Mouse (Mus musculus) embryonic facial prominence, embryonic 14.5 days (tissue): Measurements from ENCODE around the gene Togaram1. TPM values are rescaled to one million over a fixed set of nuclear protein-coding genes. Genes with fewer than 3 reads are reported as not detected.
A peak's percentile ranks its signal among the peaks of the same experiment; 100 is the strongest.

Source experiments
- ATAC-seq: fragments of 200-750 bp; cut with Nextera tagmentation; 2 replicates; pipeline ENCODE4 v1.8.0; 2017; ENCODE audit warnings: low read depth, moderate number of reproducible peaks, moderate TSS enrichment
- DNase-seq: peaks from one replicate; pipeline ENCODE4 v3.0.0-alpha.2; 2015; ENCODE audit warnings: low spot score
- H3K27ac ChIP-seq: fragments of 300-500 bp; sonication (generic); replicated peaks from 2 replicates; pipeline ENCODE4 v1.5.1; 2014; ENCODE audit warnings: low read depth, mild to moderate bottlenecking, low read length, moderate library complexity
- H3K27me3 ChIP-seq: fragments of 300-500 bp; sonication (generic); replicated peaks from 2 replicates; pipeline ENCODE4 v1.6.1; 2014; ENCODE audit warnings: low read length; ENCODE audit not compliant: control insufficient read depth, insufficient read depth
- H3K36me3 ChIP-seq: fragments of 300-500 bp; sonication (generic); 2 replicates; pipeline ENCODE4 v1.6.1; 2014; ENCODE audit warnings: low read length, mixed read lengths; ENCODE audit not compliant: control insufficient read depth, insufficient read depth
- H3K4me1 ChIP-seq: fragments of 300-500 bp; sonication (generic); 2 replicates; pipeline ENCODE4 v1.6.1; 2014; ENCODE audit warnings: antibody characterized with exemption, low read length; ENCODE audit not compliant: control insufficient read depth, insufficient read depth
- H3K4me2 ChIP-seq: fragments of 300-500 bp; sonication (generic); 2 replicates; pipeline ENCODE4 v1.6.1; 2014; ENCODE audit warnings: low read depth, mild to moderate bottlenecking, low read length, moderate library complexity, mixed read lengths
- H3K4me3 ChIP-seq: fragments of 300-500 bp; sonication (generic); 2 replicates; pipeline ENCODE4 v1.5.1; 2014; ENCODE audit warnings: low read depth, mild to moderate bottlenecking, low read length
- H3K9ac ChIP-seq: fragments of 300-500 bp; sonication (generic); 2 replicates; pipeline ENCODE4 v1.6.1; 2014; ENCODE audit warnings: low read depth, mild to moderate bottlenecking, low read length, moderate library complexity, mixed read lengths
- H3K9me3 ChIP-seq: fragments of 300-500 bp; sonication (generic); 2 replicates; pipeline ENCODE4 v1.6.1; 2016; ENCODE audit warnings: low read length; ENCODE audit not compliant: control insufficient read depth
- WGBS: fragments of 180-500 bp; shearing (Covaris S2); extraction: QIAGEN DNeasy Blood & Tissue Kit; methylation state at CpG from one replicate; pipeline ENCODE4 v1.1.7; 2014; 5-methylcytosine and 5-hydroxymethylcytosine counted together
- polyA plus RNA-seq: library from polyadenylated mRNA; unstranded; fragments of >200 nt; fragmentation: Nextera tagmentation; extraction: Ambion mirVana; gene quantifications from 2 replicates; pipeline ENCODE4 v1.2.1, GENCODE M21; 2014

Togaram1 gene
- polyA plus RNA-seq, result 26.3 and 28.6 TPM in 2 replicates

GRCm38 (mm10) chr12:64965124-64966026 lies at the start of gene Togaram1, which contains the start of gene Klhl28:
Togaram1 (plus strand) TSS chr12:64965804.
Klhl28 (minus strand) TSS chr12:64965534.
- WGBS, result under 1% methylated on average over 40 of the region's 45 CpGs
- Histone ChIP-seq H3K9ac (peak within 1 kb of the TSS; percentile 76), H3K4me2 (peak within 1 kb of the TSS; percentile 89), H3K36me3 (no peaks in the 10 kb centered on the region), H3K9me3 (no peaks in the 10 kb centered on the region), H3K27ac (peak within 1 kb of the TSS; percentile 85), H3K27me3 (no peaks in the 10 kb centered on the region), H3K4me3 (peak within 1 kb of the TSS; percentile 69), H3K4me1 (peaks cover 15% of the 10 kb centered on the region)
- ATAC-seq (peak; percentile 99), DNase-seq (peak; percentile 100)

GRCm38 (mm10) chr12:64916735-64917134 lies 48.9 kb upstream of the Togaram1 start:
- no peak overlapping the region for H3K4me2 ChIP-seq
- H3K4me3 ChIP-seq, result no peak overlapping the region
- H3K9ac ChIP-seq, result no peak overlapping the region
- no peak for ATAC-seq
- no peaks in the 10 kb centered on the region for H3K36me3 ChIP-seq
- no peaks in the 10 kb centered on the region for H3K27me3 ChIP-seq
- no peak for DNase-seq
- H3K27ac ChIP-seq, result no peak overlapping the region
- H3K9me3 ChIP-seq, result no peaks in the 10 kb centered on the region
- H3K4me1 ChIP-seq, result no peaks in the 10 kb centered on the region

- Histone ChIP-seq H3K4me2 (peak within 1 kb of the TSS; percentile 80), H3K4me1 (no peaks in the 10 kb centered on the region), H3K36me3 (0 out of 2 replicates have a peak, but pooled peaks cover 7% of the 10 kb centered on the region), H3K4me3 (peak within 1 kb of the TSS; percentile 86), H3K27ac (peak within 1 kb of the TSS; percentile 71), H3K9ac (peak within 1 kb of the TSS; percentile 84), H3K27me3 (no peaks in the 10 kb centered on the region), H3K9me3 (no peaks in the 10 kb centered on the region)
- DNase-seq (peak; percentile 98), ATAC-seq (peak; percentile 100)
- 1% methylated on average over 21 of the region's 93 CpGs for WGBS
Observed at GRCm38 (mm10) chr12:64917578-64918471, 47.8 kb upstream of the Togaram1 start, which contains the start of gene Gm527. Gm527 (plus strand) TSS chr12:64917906.

GRCm38 (mm10) chr12:64937493-64937892 lies 28.1 kb upstream of the Togaram1 start:
- Histone ChIP-seq H3K4me2 (no peak overlapping the region), H3K4me1 (no peaks in the 10 kb centered on the region), H3K27me3 (no peaks in the 10 kb centered on the region), H3K27ac (no peak overlapping the region), H3K9me3 (no peaks in the 10 kb centered on the region), H3K9ac (no peak overlapping the region), H3K36me3 (peaks cover 6% of the 10 kb centered on the region; the same call in 1 of the 2 replicates), H3K4me3 (no peak overlapping the region)
- DNase-seq (no peak), ATAC-seq (no peak)
- WGBS, result 86% methylated on average over 2 of the region's 2 CpGs

GRCm38 (mm10) chr12:64964560-64964959 lies 1.0 kb upstream of the Togaram1 start:
- ATAC-seq (no peak), DNase-seq (no peak)
- 0 out of 2 replicates have a peak overlapping the region, but pooled peaks have one; percentile 50 for H3K27ac ChIP-seq
- H3K4me3 ChIP-seq, result peak overlapping the region; percentile 69
- H3K36me3 ChIP-seq, result no peaks in the 10 kb centered on the region
- H3K27me3 ChIP-seq, result no peaks in the 10 kb centered on the region
- H3K4me2 ChIP-seq, result peak overlapping the region; percentile 77
- H3K4me1 ChIP-seq, result peaks cover 10% of the 10 kb centered on the region; the same call in 1 of the 2 replicates
- H3K9me3 ChIP-seq, result no peaks in the 10 kb centered on the region
- WGBS, result 19% methylated on average over 4 of the region's 4 CpGs
- peak overlapping the region; percentile 72 for H3K9ac ChIP-seq

- no peaks in the 10 kb centered on the region for H3K27me3 ChIP-seq
- peaks cover 23% of the 10 kb centered on the region for H3K4me1 ChIP-seq
- WGBS, result 0% methylated on average over 29 of the region's 44 CpGs
- peak overlapping the region; percentile 76 for H3K9ac ChIP-seq
- H3K4me3 ChIP-seq, result peak overlapping the region; percentile 69
- peak; percentile 20 for ATAC-seq
- peak; percentile 42 for DNase-seq
- H3K9me3 ChIP-seq, result no peaks in the 10 kb centered on the region
- peak overlapping the region; percentile 85 for H3K27ac ChIP-seq
- H3K4me2 ChIP-seq, result peak overlapping the region; percentile 89
- peaks cover 7% of the 10 kb centered on the region; the same call in 1 of the 2 replicates for H3K36me3 ChIP-seq
Observed at GRCm38 (mm10) chr12:64966101-64966631, 562 bp downstream of the Togaram1 start.

- Histone ChIP-seq H3K4me2 (peak overlapping the region; percentile 89), H3K4me1 (peaks cover 24% of the 10 kb centered on the region), H3K9ac (peak overlapping the region; percentile 76), H3K4me3 (peak overlapping the region; percentile 69), H3K9me3 (no peaks in the 10 kb centered on the region), H3K27ac (peak overlapping the region; percentile 85; the same call in 1 of the 2 replicates), H3K36me3 (peaks cover 10% of the 10 kb centered on the region; the same call in 1 of the 2 replicates), H3K27me3 (no peaks in the 10 kb centered on the region)
- peak; percentile 3 for DNase-seq
- ATAC-seq, result no peak
- WGBS, result 2% methylated on average over 19 of the region's 19 CpGs
Observed at GRCm38 (mm10) chr12:64966652-64967435, 1.2 kb downstream of the Togaram1 start.
